Mouse (Mus musculus) layer of hippocampus, adult 11-12 months (tissue): ENCODE results near the gene Chsy1.

Experiments
- DNase-seq: peaks from one replicate; pipeline ENCODE4 v3.0.0; 2022; ENCODE audit warnings: low spot score

Gene Chsy1

DNA sequence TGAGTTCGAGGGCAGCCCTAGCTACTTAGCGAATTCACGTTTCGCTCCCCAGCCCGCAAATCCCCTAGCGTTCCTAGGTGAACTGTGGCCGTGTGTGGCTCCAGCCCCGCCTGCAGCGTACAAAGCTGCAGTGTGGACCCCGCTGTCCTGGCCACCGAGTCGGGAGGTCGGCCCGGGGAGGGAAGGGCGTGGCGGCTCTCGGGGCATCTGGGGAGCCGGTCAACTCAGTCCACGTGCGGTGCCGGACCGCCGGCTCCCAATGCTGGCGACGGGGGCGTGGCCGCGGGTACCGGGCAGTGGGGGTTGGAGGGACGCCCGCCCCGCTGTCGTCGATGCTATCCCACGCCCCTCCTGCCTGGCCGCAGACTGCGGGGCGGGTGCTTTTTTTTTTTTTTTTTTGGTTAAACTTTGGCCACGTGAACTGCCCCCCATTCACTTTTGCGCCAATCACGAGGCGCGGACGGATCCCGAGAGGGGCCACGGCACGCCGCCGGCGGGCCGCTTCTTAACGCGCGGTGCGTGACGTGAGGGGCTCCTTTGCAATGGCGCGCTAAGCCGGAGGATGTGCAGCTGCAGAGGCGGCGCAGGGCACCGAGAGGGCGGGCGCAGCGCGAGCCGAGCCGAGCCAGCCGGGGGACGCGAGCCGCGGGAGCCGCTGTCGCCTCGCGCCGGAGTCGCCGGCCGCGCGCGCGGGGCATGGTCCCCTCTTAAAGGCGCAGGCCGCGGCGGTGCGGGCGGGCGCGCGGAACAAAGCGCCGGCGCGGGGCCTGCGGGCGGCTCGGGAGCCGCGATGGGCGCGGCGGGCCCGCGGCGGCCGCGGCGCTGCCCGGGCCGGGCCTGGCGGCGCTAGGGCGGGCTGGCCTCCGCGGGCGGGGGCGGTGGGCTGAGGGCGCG, at the start of gene Chsy1:
Chsy1 (plus strand) TSS at position 555 of the 894 bp plus-strand sequence.
- DNase-seq: peak; percentile 86

DNA sequence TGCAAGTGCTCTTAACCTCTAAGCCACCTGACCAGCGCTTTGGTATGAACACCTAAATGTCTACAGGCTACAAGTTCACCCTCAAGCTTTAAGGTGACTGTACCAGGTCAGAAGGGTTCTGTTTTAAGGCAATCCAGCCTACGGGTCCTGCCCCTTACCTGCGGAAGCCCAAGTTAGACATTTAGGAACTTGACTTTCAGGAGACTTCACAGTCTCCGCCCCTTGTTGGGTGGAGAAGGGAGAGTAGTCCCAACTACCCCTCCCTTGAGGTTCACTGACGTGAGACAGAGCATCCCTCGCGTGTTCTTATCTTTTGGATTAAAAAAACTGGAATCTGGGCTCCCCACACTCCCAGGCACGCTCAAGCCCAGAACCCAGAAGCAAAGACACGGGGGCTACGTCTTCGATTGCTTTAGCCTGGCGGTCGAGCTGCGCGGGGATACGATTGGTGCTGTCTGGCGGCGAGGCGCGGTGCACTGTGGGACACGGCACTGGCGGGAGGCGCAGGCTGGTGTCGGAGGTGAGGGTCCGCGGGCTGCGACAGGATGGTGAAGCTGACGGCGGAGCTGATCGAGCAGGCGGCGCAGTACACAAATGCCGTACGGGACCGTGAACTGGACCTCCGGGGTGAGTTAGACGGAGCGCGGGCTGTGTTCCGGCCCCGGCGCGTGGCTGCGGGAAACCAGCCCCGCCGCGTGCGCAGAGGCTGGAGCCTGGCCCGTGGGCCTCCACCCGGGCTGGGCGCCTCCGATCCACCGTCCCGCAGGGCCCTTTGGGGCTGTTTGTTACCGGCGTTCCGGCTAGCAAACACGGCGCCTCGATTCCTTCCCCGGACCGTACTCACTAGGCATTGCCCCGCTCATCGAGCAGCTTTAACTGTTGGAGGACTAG, 49.0 kb upstream of the Chsy1 start:
- DNase-seq: peak; percentile 86

DNA sequence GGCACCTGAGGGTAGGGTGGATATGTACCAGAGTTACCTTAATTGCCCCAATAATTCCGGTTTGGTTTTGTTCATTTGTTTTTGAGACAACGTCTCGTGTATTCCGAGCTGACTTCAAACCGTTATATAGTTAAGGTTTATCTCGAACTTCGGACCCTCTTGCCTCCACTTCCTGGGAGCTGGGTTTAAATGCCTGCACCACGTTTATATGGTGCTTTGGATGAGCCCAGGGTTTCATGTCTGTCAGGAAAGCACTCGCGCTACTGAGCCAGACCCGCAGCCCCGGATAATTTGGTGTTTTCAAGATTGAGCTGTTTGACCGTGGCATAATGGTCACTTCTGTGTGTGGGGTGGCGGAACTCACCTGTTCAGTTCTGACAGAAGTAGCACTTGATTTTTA, 48.3 kb upstream of the Chsy1 start:
- no peak for DNase-seq

DNA sequence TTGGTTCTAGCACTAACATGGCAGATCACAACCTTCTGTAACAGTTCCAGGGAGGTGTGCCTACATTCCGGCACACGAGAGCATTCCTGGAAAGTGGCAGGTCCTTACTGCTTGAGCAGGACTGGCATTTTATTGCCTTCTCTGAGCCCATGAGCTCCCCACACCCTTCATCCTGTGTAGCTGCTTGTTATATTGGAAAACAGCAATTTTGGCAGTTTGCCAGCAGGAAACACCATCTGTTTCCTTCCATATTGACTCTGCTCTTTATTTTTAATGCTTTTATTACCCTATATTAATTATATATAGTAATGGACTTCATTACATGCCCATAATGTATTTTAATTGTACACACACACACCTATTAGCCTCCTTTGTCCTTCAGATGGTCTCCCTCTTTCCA, 32.9 kb upstream of the Chsy1 start:
- DNase-seq: peak; percentile 58

DNA sequence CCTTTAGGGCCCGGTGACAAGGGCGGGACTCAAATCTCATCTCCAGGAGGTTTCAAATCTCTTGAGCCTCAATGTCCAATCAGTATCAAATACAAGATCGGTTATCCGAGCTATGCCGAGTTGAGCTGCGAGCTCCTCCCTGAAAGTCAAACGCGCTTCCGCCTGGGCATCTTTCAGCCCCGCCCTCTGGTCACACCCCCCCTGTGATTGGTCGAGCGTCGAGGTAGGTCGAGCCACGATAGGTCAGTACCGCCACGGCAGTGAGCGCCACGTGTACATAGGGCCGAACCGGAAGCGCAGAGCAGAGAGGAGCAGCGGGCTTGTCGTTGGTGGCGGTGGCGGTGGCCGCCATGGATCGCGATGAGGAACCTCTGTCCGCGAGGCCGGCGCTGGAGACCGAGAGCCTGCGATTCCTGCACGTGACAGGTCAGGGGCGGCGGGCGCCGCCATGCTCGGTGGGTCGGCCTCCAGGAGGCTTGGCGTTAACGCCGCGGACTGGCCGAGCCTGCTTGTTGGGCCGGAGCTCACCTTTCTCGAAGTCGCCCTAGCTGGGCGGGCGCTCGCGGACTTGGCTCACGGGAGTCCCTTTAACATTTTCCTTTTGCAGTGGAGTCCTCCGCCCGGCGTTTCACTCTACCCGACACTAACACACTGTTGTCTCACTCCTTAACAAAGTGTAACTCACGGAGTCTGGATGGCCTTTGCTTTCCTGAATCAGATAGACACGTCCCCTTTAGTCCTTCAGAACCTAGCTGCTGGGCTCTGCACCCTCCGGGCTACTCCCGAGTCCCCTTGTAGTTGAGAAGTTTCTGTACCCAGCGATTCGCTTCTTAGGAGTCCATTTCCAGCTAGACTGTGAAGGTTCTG, 29.7 kb upstream of the Chsy1 start, which contains the start of gene Selenos:
Selenos (plus strand) TSS at position 286 of the 867 bp plus-strand sequence.
- DNase-seq: peak; percentile 96

DNA sequence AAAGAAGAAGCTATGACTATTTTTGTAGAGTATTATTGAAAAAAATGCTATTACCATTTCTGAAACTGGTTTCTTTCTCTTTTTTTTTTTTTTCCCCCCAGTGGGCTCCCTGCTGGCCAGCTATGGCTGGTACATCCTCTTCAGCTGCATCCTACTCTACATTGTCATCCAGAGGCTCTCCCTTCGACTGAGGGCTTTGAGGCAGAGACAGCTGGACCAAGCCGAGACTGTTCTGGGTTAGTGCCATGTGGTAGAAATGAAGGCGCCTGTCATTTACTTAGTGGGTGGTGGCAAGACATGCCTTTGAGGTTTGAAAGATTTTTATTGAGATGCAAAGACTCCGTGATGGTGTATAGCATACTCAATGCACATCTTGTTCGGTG, 29.1 kb upstream of the Chsy1 start:
- DNase-seq: no peak

DNA sequence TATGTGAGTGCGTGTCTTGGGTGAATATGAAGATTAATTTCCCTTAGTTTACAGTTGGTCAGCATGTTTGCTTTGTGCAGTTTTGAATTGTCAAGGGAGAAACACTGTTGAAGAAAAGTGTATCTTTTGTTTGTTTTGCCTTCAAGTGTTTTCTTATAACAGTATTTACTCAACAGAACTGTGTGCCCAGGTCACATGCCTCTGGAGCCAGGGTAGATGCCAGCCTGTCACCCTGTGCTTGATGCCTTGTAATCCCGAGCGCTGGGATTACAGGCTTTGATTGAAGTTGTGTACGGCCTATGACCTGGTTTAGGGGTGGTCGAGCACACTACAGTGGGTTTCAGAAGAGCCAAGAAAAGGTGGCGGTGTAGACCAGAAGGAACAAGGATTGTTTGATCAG, 25.6 kb upstream of the Chsy1 start:
- no peak for DNase-seq

DNA sequence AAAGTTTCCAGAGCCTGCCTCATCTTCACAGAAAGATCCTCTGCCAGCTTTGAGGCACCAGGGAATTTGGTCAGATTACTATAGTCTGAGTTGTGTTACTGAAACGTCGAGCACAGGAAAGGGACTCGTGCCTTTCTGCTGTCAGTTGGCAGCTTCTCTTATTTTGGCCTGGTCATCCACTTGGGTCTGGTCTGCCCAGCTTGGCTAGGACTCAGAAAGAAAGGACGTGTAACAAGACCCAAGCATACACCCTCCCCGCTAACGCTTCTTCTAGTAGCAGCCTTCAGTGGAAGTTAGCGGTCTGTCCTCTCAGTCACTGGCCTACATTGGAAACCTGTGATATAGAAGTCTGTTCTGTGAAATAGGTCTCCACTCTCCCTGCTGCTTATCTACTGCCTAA, 24.8 kb upstream of the Chsy1 start:
- no peak for DNase-seq

DNA sequence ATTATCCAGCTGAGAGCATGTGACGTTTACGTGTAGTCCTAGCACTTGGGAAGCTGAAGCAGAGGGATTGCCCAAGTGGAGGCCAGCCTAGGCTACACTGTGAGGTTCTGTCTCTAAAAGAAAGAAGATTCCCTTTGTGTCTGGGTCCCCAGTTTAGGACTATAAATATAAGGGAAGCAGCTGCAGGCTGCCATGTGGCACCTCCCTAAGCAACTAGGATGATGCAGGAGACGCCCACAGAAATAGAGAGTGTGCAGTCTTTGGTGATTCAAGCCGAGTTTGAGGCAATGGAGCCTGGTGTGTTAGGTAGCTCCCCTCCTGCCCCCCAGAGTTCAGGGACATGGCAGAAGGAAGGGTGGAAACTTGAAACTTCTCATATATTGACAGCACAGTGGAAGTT, 21.7 kb upstream of the Chsy1 start:
- peak; percentile 53 for DNase-seq

DNA sequence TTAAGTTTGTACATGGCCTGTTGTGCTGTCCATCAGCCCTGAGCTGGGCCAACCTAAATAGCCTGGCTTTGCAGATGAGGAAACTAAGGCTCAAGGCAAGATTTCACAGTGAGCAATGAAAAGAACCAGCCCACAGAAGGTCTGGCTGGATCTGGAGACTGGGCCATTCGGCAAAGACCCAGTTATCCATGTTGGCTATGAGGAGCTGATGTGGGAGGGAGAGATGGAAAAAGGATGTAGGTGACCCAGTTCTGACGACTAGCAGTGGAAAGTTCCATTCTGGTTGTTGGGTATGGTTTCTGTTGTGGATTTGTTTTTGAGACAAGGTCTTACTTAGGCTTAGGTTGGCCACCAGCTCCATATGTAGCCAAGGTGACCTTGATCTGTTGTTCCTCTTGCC, 21.2 kb upstream of the Chsy1 start:
- DNase-seq: no peak

DNA sequence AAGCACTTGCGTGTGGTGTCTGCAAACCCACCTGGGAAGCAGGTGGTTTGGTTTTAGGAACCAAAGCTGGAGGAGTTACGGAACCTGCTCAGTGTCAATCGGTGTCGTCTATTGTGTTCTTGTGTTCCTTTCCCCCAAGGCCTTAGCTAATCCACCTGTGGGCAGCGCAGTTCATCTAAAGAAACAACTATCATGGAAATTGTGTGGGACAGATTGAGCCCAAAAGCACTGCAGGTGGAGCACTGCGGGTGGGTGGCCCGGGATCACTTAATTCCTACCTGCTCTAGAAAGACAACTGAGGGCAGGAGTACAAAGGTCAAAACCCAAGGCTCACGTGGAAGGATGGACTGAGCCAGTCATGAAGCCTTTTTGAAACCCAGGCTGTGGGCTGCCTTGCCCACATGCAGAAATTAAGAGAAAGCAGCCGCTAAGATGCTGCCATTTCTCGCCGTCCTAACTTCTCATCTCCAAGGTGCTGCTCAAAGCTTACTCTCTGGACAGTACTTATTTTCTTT, 18.6 kb upstream of the Chsy1 start:
- no peak for DNase-seq

DNA sequence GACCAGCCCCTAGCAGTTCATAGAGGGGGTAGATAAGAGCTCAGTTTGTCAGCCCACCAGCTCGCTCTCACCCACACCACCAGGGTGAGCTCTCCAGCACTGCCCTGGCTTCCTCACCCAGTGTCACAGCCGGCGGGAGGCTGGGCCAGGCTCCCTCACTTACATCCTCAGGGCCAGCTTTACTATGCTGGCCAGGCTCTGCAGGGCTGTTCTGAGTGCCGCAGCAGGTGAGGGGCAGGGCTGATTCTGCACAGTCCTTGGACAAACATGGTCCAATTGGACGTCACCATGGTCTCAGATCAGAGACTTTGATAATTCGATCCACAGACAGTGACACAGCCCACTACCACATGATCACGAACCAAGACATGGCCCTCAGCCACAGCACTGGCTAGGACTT, 17.8 kb upstream of the Chsy1 start:
- DNase-seq: no peak

DNA sequence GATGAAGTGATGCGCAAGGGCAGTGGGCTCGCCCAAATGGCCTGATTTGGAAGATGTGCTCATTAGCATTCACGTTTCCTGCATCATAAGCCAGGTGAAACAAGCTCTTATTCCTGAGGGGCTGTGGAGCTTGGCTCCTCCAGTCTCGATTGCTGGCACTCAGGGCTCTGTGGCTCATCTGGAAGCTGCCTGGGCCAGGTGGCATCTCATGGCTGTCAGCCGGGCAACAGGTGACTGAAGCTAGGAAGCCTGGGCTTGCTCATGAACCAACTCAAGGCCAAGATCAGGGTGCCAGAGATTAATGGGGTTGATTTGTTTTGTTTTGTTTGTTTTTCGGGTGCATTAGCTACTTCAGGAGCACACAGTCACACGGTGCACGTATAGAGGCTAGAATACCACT, 16.7 kb upstream of the Chsy1 start:
- no peak for DNase-seq

DNA sequence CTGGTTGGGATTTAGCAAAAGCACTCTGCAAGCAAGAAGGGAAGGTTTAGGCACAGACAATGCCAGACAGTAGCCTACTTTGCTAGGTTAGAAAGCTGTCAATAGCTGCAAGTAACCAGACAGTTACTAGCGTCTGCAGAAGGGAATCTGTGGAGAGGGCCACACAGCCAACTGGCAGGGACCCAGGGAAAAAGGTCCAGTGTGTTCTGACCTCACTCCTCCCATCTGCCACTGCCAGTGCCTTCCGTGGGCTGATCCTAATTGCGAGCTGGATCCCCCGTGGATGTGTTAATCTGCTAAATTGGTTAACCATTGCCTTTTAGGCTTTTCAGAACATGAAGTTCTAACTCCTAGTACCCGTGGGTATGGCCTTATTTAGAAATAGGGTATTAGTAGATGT, 15.2 kb upstream of the Chsy1 start:
- DNase-seq: peak; percentile 29

DNA sequence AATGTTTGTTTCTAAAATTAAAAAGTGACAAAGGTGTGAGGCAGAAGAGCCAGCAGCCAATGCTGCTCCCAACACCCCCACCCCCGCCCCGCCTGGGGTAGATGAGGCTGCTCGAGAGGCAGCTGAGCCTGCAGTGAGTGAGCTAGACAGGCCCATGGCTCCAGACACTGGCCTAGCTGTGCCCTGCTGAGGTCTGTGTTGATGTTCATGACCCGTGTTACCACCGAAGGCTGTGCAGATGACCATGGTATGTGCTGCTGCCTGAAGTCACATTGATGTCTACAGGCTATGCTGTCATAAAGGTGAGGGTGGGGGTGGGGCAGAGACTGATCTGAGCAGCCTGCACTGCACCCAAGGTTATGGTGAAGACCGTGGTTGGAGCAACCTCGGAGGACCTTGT, 10.5 kb upstream of the Chsy1 start:
- DNase-seq: no peak

DNA sequence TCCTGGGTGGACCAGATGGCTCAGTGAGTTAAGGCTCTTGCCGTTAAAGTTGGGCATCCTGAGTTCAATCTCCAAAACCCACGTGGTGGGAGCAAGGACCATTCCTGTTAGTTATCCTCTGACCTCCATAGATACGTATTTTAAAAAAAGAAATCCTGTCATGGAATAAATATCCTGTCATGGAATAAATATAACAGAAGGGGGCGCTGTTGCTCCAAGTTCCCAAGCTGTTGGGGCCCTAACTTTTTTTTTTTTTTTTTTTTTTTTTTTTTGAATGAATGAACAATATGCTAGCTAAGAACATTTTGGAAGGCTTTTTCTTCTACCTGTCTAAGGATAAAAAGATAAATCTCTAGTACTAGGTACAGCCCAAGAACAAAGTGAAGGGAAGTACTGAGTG, 7.4 kb upstream of the Chsy1 start:
- DNase-seq: no peak

DNA sequence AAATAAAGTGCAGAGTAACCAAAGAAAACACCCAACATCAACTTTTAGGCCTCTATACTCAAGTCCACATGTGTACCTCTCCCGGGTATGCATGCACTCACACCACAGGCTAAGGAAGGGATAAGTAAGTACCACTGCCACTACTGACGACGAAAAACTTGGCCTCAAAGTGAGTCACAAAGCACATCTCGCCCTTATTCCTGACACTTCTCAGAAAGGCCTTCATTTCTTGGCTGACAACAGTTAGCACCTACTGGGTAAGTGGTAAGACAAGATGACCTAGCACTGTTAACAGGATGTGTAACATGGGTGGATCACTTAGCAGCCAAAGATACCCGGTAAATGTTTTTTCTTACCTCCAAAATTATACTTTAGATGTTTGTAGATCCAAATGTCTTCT, 4.8 kb upstream of the Chsy1 start:
- DNase-seq: no peak

DNA sequence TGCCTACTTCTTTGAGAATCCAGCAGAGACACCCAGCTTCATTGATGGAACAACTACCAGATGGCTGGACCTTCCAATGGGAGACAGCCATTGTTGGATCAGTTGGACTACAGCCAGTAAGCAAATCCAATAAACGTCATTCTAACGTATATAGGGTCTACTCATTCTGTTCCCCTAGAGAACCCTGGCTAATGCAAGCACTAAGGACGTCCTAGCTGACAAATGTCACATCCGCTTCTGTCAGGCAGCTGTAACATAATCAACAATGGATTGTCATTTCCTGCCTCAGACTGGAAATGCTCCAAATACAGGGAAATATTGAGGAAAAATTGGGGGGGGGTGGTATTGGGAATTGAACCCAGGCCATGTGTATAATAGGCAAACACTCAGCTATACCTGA, 3.5 kb upstream of the Chsy1 start:
- DNase-seq: no peak

DNA sequence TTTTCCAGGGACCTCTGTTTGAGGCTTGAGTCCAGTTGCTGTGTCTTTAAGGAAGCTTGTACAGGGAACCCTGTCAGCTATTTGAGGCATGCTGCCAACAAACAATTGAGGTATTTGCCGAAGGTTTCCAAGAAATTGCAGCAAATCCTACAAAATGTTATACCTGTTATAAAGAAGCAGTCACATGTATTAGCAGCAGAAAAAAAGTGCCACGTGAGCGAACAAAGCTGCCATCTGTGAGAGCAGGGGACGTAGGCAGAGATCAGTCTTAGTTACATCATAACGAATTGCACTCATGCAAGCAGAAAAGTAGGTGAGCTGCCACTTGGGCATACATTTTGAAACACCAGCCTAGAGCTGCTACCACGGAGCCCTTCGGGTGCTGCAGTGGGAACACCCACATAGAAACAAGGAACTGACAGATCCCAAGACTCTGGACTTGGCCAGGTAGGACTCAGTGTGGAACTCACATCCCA, 2.7 kb upstream of the Chsy1 start:
- DNase-seq: no peak

DNA sequence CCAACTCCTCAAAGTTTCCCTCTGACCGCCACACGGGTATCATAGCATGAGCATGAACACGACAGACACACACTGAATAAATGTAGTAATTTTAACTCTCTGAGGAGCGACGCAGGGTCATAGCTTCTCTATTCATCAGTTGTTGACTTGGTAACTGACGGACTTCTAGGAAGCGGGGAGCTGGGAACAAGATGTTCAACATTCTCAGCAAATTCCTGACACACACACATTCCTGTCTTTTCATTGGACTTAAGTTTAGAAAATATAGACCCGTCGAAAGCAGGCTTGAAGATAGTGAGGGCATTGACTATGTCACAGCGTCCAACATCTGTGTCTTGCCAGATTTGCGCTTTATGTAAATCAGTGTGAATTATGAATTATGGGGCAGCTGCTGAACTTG, 2.1 kb upstream of the Chsy1 start:
- no peak for DNase-seq

DNA sequence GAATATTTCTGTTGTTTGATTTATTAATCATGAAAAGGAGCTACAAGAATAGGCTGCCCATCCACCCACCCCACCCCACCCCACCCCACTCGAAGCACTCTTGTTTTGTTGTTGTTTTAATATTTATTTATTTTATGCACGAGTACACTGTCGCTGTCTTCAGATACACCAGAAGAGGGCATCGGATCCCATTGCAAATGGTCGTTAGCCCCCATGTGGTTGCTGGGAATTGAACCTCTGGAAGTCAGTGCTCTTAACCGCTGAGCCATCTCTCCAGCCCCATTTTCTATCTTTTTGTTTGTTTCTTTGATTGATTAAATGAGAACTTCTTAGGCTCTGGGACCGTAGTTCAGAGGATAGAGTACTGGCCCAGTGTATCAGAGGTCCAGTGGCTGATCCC, 1.4 kb upstream of the Chsy1 start:
- DNase-seq: no peak
